Mouse (Mus musculus) megakaryocyte, embryonic 14.5 days (primary cell): ENCODE measurements around the gene Mrgpre. TPM values are rescaled to one million over a fixed set of nuclear protein-coding genes. Genes with fewer than 3 reads are reported as not detected.

Experiments
- H3K27me3 ChIP-seq: replicated peaks from 2 replicates; pipeline ENCODE3; 2012; ENCODE audit warnings: inconsistent platforms
- H3K36me3 ChIP-seq: replicated peaks from 2 replicates; pipeline ENCODE3; 2012; ENCODE audit warnings: low read length, inconsistent platforms, mixed read lengths
- H3K4me1 ChIP-seq: 2 replicates; pipeline ENCODE4 v1.6.1; 2012; ENCODE audit warnings: inconsistent platforms
- H3K4me3 ChIP-seq: replicated peaks from 2 replicates; pipeline ENCODE3; 2012; ENCODE audit warnings: moderate library complexity, mild to moderate bottlenecking, inconsistent platforms
- H3K9me3 ChIP-seq: 2 replicates; pipeline ENCODE4 v1.6.1; 2012; ENCODE audit warnings: inconsistent platforms
- FLI1 ChIP-seq: IDR thresholded peaks from 2 replicates; pipeline ENCODE4 v1.6.1; 2012; ENCODE audit warnings: low read length, inconsistent platforms, mixed read lengths
- GATA1 ChIP-seq: IDR thresholded peaks from 3 replicates; pipeline ENCODE4 v1.6.1; 2012; ENCODE audit warnings: mixed read lengths, low read length, inconsistent platforms, borderline replicate concordance
- polyA plus RNA-seq: library from polyadenylated mRNA; stranded (reverse); fragments of >175 nt; gene quantifications from 2 replicates; pipeline ENCODE4 v1.2.3, GENCODE M21; 2012; ENCODE audit warnings: low replicate concordance; ENCODE audit not compliant: insufficient read depth

Gene Mrgpre
- 0.46 TPM in 1 of 2 replicates, not detected in the other for polyA plus RNA-seq

- TF ChIP-seq FLI1 (no peak), GATA1 (no peak)
- peak within 1 kb of the TSS; percentile 91 for H3K4me3 ChIP-seq
- 0 out of 2 replicates have a peak, but pooled peaks cover 4% of the 10 kb centered on the region for H3K9me3 ChIP-seq
- H3K4me1 ChIP-seq: peaks cover 38% of the 10 kb centered on the region
- H3K36me3 ChIP-seq: no peaks in the 10 kb centered on the region
- H3K27me3 ChIP-seq: peaks cover 76% of the 10 kb centered on the region
Observed at GRCm38 (mm10) chr7:143783996-143784829, at the start of gene Mrgpre. TSS of gene Mrgpre (minus strand) at chr7:143784500.

- Histone ChIP-seq H3K9me3 (no peaks in the 10 kb centered on the region), H3K27me3 (no peaks in the 10 kb centered on the region), H3K4me1 (peaks cover 77% of the 10 kb centered on the region), H3K4me3 (no peak overlapping the region), H3K36me3 (peaks cover 75% of the 10 kb centered on the region)
- TF ChIP-seq GATA1 (no peak), FLI1 (no peak)
Observed at GRCm38 (mm10) chr7:143833581-143834190, 49.4 kb upstream of the Mrgpre start.

- Histone ChIP-seq H3K36me3 (peaks cover 64% of the 10 kb centered on the region), H3K4me1 (peaks cover 73% of the 10 kb centered on the region), H3K4me3 (peak overlapping the region; percentile 21), H3K27me3 (no peaks in the 10 kb centered on the region), H3K9me3 (no peaks in the 10 kb centered on the region)
- TF ChIP-seq FLI1: no peak
- no peak for TF ChIP-seq GATA1
Observed at GRCm38 (mm10) chr7:143832611-143833010, 48.3 kb upstream of the Mrgpre start.

- Histone ChIP-seq H3K9me3 (no peaks in the 10 kb centered on the region), H3K36me3 (peaks cover 60% of the 10 kb centered on the region), H3K4me1 (peaks cover 73% of the 10 kb centered on the region), H3K4me3 (peak overlapping the region; percentile 29), H3K27me3 (no peaks in the 10 kb centered on the region)
- TF ChIP-seq FLI1 (no peak), GATA1 (no peak)
Observed at GRCm38 (mm10) chr7:143832196-143832595, 47.9 kb upstream of the Mrgpre start.

GRCm38 (mm10) chr7:143830399-143830798 is 46.1 kb upstream of the Mrgpre start:
- Histone ChIP-seq H3K9me3 (no peaks in the 10 kb centered on the region), H3K36me3 (peaks cover 42% of the 10 kb centered on the region), H3K4me1 (peaks cover 77% of the 10 kb centered on the region), H3K4me3 (peak overlapping the region; percentile 96), H3K27me3 (no peaks in the 10 kb centered on the region)
- TF ChIP-seq FLI1 (no peak), GATA1 (no peak)

- Histone ChIP-seq H3K9me3 (no peaks in the 10 kb centered on the region), H3K27me3 (no peaks in the 10 kb centered on the region), H3K4me1 (peaks cover 74% of the 10 kb centered on the region), H3K4me3 (peak overlapping the region; percentile 96), H3K36me3 (peaks cover 35% of the 10 kb centered on the region)
- TF ChIP-seq GATA1: no peak
- TF ChIP-seq FLI1: no peak
Observed at GRCm38 (mm10) chr7:143829504-143830331, 45.4 kb upstream of the Mrgpre start.

- Histone ChIP-seq H3K27me3 (no peaks in the 10 kb centered on the region), H3K9me3 (no peaks in the 10 kb centered on the region), H3K36me3 (peaks cover 8% of the 10 kb centered on the region), H3K4me1 (peaks cover 57% of the 10 kb centered on the region), H3K4me3 (no peak overlapping the region)
- TF ChIP-seq GATA1 (no peak), FLI1 (no peak)
Observed at GRCm38 (mm10) chr7:143826985-143827384, 42.7 kb upstream of the Mrgpre start.

- TF ChIP-seq GATA1: no peak
- no peak for TF ChIP-seq FLI1
- Histone ChIP-seq H3K9me3 (no peaks in the 10 kb centered on the region), H3K4me3 (peak overlapping the region; percentile 97), H3K27me3 (no peaks in the 10 kb centered on the region), H3K36me3 (peaks cover 20% of the 10 kb centered on the region), H3K4me1 (peaks cover 44% of the 10 kb centered on the region)
Observed at GRCm38 (mm10) chr7:143823266-143823605, 38.9 kb upstream of the Mrgpre start.

- TF ChIP-seq FLI1 (no peak), GATA1 (no peak)
- no peaks in the 10 kb centered on the region for H3K27me3 ChIP-seq
- H3K4me1 ChIP-seq: peaks cover 44% of the 10 kb centered on the region
- peak within 1 kb of the TSS; percentile 97 for H3K4me3 ChIP-seq
- H3K36me3 ChIP-seq: peaks cover 22% of the 10 kb centered on the region
- no peaks in the 10 kb centered on the region for H3K9me3 ChIP-seq
Observed at GRCm38 (mm10) chr7:143822375-143823265, 38.3 kb upstream of the Mrgpre start, which contains the start of the genes Nadsyn1 and Dhcr7. TSS of gene Nadsyn1 (minus strand) at chr7:143822849. TSS of gene Dhcr7 (plus strand) at chr7:143823145.
